Mouse (Mus musculus): ENCODE results near the gene Npm1. TPM values are rescaled to one million over a fixed set of nuclear protein-coding genes. Genes with fewer than 3 reads are reported as not detected.
A peak's percentile ranks its signal among the peaks of the same experiment; 100 is the strongest.

Npm1 gene
- 513 and 525 TPM in 2 replicates for polyA plus RNA-seq (2016; fragmentation: Nextera tagmentation; extraction: Ambion mirVana)

DNA sequence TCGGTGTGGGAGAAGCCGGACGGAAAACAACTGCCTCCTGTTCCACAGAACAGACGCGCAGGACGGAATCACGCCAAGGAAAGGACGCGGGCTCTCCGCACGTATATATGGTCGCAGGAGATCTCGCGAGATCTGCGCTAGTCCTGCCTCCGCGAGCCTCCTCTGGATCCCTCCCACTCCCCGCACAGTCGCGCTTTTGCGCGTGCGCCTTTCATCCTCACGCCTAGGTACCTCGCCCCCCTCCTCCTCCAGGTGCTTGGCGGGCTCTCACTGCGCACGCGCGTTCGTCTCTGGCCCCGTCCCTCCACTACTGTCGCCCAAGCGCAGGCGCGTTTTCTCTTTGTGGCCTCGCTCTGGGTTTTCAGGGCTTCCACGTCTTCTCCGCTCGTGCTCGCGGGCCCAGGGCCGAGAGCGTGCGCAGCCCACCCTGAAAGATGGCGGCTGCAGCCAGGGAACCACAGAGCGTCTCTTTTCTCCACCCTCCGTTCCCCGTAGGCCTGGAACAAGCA is at the start of gene Npm1:
Gene Npm1 (minus strand): TSS at position 209 of the 509 bp plus-strand sequence.
- Histone ChIP-seq H3K4me3 (peak within 1 kb of the TSS; percentile 91), H3K9ac (peak within 1 kb of the TSS; percentile 97), H3K4me1 (replicated peaks) (0 out of 2 replicates have a peak, but pooled peaks cover 4% of the 10 kb centered on the region), H3K27ac (ENCODE audit: poor library complexity, severe bottlenecking) (peak within 1 kb of the TSS; percentile 92), H3K27me3 (replicated peaks) (peaks cover 8% of the 10 kb centered on the region; the same call in 1 of the 2 replicates), H3K4me2 (peak within 1 kb of the TSS; percentile 94), H3K9me3 (replicated peaks) (no peaks in the 10 kb centered on the region), H3K36me3 (peaks cover 25% of the 10 kb centered on the region)
- peak; percentile 98 for ATAC-seq (ENCODE audit: insufficient number of reproducible peaks, low FRiP score)
- 4% methylated on average over 49 of the region's 49 CpGs for WGBS

DNA sequence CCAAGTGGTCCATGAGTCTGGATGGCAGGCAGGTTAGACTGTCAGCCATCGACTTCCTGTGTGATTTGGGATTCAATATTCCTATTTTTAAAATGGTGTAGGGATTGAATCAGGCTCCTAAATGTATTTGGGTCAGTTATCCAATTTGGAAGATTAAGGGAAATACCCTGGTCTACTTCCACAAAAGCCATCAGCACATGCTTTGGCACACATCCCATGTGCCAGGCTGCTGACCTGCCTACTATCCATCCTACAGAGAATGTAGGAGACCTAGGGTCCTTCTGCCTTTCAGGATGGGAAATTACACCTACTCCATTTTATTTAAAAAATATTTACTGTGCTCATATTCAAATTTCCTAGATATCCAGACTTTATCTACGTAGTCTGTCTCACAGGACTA is 44.4 kb upstream of the Npm1 start:
- Histone ChIP-seq H3K9me3 (replicated peaks) (no peaks in the 10 kb centered on the region), H3K9ac (no peak overlapping the region), H3K4me1 (replicated peaks) (peaks cover 10% of the 10 kb centered on the region), H3K27me3 (replicated peaks) (peaks cover 73% of the 10 kb centered on the region), H3K4me3 (no peak overlapping the region), H3K4me2 (no peak overlapping the region), H3K27ac (ENCODE audit: poor library complexity, severe bottlenecking) (no peak overlapping the region), H3K36me3 (no peaks in the 10 kb centered on the region)
- 61% methylated on average over 2 of the region's 2 CpGs for WGBS
- ATAC-seq (ENCODE audit: insufficient number of reproducible peaks, low FRiP score) = no peak

DNA sequence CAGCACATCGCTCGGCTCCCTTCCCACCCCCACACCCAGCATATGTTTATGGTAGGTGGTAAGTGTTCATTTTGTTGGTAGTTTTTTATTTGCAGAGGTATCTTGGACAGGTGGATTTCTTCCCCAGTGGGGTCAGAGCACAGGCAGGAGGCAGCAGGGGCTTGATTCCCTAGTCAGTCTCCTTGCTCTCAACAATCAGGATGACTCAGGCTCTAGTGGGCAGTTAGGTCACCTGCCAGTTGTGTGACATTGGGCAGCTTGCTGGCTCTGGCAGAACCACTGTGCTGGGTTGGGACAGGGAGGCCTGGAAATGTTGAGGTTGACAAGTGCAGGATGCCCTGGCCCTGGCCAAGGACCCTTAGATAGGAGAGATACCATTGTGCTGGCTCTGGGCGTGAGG is 42.0 kb upstream of the Npm1 start:
- Histone ChIP-seq H3K4me2 (no peak overlapping the region), H3K27ac (ENCODE audit: poor library complexity, severe bottlenecking) (no peak overlapping the region), H3K9ac (no peak overlapping the region), H3K36me3 (no peaks in the 10 kb centered on the region), H3K4me1 (replicated peaks) (peaks cover 27% of the 10 kb centered on the region), H3K4me3 (no peak overlapping the region), H3K27me3 (replicated peaks) (peaks cover 89% of the 10 kb centered on the region), H3K9me3 (replicated peaks) (no peaks in the 10 kb centered on the region)
- 23% methylated on average over 3 of the region's 3 CpGs for WGBS
- ATAC-seq (ENCODE audit: insufficient number of reproducible peaks, low FRiP score) = no peak

DNA sequence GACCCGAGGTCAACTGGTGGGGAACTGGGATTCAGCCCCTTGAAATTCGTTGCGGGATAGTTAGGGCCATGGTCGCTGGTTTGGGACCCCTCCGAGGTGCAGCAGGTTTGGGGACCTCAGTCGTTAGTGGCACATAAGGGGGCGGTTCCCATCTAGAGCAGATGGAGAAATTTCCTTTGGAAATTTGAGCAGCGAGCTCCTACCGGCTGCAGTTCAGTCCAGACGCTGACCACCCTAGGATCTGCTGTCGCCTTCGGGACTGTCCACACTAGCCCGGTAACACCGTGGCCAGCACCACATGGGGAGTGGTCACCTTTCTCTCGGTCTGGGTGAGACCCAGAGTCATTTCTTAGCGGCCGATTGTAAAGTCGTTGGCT is 41.3 kb upstream of the Npm1 start:
- no peak for ATAC-seq (ENCODE audit: insufficient number of reproducible peaks, low FRiP score)

DNA sequence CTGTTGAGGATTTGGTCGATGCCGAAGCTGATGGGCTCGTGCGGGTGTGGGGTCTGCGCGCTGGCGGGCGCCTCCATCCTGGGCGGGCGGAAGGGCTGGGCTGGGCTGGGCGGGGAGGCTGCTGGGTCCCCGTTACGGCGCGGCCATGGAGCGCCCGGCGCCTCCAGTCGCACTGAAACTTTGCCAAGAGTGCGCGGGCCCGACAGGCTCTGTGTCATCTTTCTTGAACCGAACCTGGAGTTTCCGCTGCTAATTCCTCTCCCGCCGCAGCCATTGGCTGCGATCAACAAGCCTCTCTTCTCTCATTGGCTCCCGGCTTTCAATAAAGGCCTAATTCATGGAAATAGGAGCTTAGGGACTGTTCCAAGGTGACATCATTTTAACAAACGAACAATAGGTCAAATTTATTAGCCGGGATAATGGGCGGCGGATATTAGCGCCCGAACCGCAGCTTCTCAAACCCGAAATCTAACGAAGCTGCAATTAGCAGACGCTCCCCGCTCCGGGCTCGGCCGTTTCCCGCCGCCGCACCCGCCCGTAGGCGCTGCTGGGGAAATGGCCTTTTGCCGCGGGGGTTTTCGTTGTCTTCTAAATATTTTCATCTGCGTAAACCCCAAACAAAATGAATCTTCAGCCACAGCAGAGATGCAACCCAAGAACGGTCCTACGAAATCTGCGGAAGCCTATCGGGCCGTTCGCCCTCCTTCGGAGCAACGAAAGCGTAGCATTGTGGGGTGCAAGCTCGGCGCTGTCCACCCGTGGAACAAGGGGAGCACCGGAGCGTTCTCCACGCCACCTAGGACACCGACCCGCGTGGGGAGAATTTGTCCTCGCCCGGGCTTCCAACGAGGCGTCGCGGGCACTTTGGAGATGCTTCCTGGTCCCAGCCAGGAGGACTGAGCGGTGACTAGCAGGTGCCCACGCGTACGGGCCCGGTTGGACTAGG is 40.6 kb upstream of the Npm1 start, which contains the start of gene Tlx3:
Gene Tlx3 (minus strand): TSS at position 207 of the 946 bp plus-strand sequence.
- Histone ChIP-seq H3K9ac (no peak within 1 kb of the TSS), H3K27ac (ENCODE audit: poor library complexity, severe bottlenecking) (no peak within 1 kb of the TSS), H3K9me3 (replicated peaks) (no peaks in the 10 kb centered on the region), H3K27me3 (replicated peaks) (peaks cover 92% of the 10 kb centered on the region), H3K4me1 (replicated peaks) (peaks cover 27% of the 10 kb centered on the region), H3K36me3 (no peaks in the 10 kb centered on the region), H3K4me3 (peak within 1 kb of the TSS; percentile 27), H3K4me2 (peak within 1 kb of the TSS; percentile 62)
- ATAC-seq (ENCODE audit: insufficient number of reproducible peaks, low FRiP score) = no peak
- WGBS = 1% methylated on average over 81 of the region's 81 CpGs

More for the DNA sequence above, 41.3 kb upstream of the Npm1 start:
- H3K9me3 ChIP-seq (replicated peaks) = no peaks in the 10 kb centered on the region
- 2% methylated on average over 18 of the region's 18 CpGs for WGBS
- H3K36me3 ChIP-seq = no peaks in the 10 kb centered on the region
- peaks cover 88% of the 10 kb centered on the region for H3K27me3 ChIP-seq (replicated peaks)
- no peak overlapping the region for H3K9ac ChIP-seq
- 0 out of 2 replicates have a peak overlapping the region, but pooled peaks have one; percentile 27 for H3K4me3 ChIP-seq
- H3K27ac ChIP-seq (ENCODE audit: poor library complexity, severe bottlenecking) = no peak overlapping the region
- peak overlapping the region; percentile 62; the same call in 1 of the 2 replicates for H3K4me2 ChIP-seq
- peaks cover 27% of the 10 kb centered on the region for H3K4me1 ChIP-seq (replicated peaks)

DNA sequence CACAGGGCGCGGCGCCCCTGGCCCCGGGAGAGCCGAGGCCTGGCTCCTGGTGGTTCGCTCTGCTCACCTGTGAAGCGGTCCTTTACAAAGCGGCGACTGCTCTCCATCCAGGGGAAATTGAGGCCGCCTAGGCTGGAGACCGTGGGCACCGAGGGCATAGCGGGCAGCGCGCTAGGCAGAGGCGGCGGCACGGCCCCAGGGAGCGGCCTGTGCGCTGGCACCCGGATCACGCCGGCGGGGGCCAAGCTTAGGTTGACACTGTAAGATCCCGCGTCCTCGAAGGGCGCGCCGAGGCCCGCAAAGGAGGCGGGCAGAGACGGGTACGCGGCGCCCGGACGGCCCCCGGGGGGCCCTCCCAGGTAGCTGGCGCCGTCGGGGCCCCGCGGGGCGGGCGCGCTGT is 40.0 kb upstream of the Npm1 start:
- no peak for ATAC-seq (ENCODE audit: insufficient number of reproducible peaks, low FRiP score)
- H3K4me2 ChIP-seq = peak overlapping the region; percentile 62
- H3K36me3 ChIP-seq = no peaks in the 10 kb centered on the region
- peaks cover 92% of the 10 kb centered on the region for H3K27me3 ChIP-seq (replicated peaks)
- peaks cover 27% of the 10 kb centered on the region for H3K4me1 ChIP-seq (replicated peaks)
- peak overlapping the region; percentile 27 for H3K4me3 ChIP-seq
- H3K9ac ChIP-seq = no peak overlapping the region
- H3K9me3 ChIP-seq (replicated peaks) = peaks cover 3% of the 10 kb centered on the region; the same call in 1 of the 2 replicates
- WGBS = 1% methylated on average over 42 of the region's 47 CpGs
- no peak overlapping the region for H3K27ac ChIP-seq (ENCODE audit: poor library complexity, severe bottlenecking)

DNA sequence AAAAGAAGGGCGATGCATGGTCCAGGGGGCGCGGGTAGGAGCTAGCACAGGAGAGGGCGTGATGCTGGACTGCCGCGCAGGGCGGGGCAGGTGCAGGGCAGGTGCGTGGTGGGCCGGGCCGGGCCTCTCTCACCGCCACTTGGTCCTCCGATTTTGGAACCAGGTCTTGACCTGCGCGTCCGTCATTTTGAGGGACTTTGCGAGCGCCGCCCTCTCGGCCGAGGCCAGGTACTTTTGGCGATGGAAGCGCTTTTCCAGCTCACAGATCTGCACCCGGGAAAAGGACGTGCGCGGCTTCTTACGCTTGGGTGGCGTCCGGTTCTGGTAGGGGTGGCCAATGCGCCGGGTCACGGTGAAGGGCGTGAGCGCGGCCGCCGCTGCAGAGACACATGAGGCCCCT is 39.3 kb upstream of the Npm1 start:
- Histone ChIP-seq H3K9me3 (replicated peaks) (peaks cover 9% of the 10 kb centered on the region), H3K27me3 (replicated peaks) (peaks cover 92% of the 10 kb centered on the region), H3K4me2 (no peak overlapping the region), H3K4me1 (replicated peaks) (peaks cover 27% of the 10 kb centered on the region), H3K36me3 (no peaks in the 10 kb centered on the region), H3K27ac (ENCODE audit: poor library complexity, severe bottlenecking) (no peak overlapping the region), H3K4me3 (peak overlapping the region; percentile 27), H3K9ac (no peak overlapping the region)
- no peak for ATAC-seq (ENCODE audit: insufficient number of reproducible peaks, low FRiP score)
- WGBS = 2% methylated on average over 37 of the region's 37 CpGs

DNA sequence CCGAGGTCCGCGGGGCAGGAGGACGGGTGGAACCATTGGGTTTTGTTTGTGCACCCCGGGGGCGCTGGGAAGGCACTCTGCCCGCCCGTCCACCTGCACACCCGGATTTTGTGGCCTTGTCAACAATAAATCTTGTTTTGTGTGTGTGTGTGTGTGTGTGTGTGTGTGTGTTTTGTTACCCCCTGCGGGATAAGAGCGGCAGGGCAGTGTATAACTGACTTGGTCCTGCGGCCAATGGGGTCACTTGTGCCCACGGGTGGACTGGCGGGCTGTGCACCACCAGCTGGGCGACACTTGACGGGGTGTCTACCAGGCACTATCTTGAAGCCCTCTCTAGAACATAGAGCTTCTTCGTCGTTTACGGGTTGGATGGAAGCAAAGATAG is 38.6 kb upstream of the Npm1 start:
- Histone ChIP-seq H3K4me2 (peak overlapping the region; percentile 63), H3K36me3 (no peaks in the 10 kb centered on the region), H3K27me3 (replicated peaks) (peaks cover 94% of the 10 kb centered on the region), H3K4me3 (peak overlapping the region; percentile 36), H3K27ac (ENCODE audit: poor library complexity, severe bottlenecking) (no peak overlapping the region), H3K9ac (no peak overlapping the region), H3K9me3 (replicated peaks) (peaks cover 9% of the 10 kb centered on the region), H3K4me1 (replicated peaks) (peaks cover 27% of the 10 kb centered on the region)
- no peak for ATAC-seq (ENCODE audit: insufficient number of reproducible peaks, low FRiP score)
- WGBS = 4% methylated on average over 19 of the region's 19 CpGs

DNA sequence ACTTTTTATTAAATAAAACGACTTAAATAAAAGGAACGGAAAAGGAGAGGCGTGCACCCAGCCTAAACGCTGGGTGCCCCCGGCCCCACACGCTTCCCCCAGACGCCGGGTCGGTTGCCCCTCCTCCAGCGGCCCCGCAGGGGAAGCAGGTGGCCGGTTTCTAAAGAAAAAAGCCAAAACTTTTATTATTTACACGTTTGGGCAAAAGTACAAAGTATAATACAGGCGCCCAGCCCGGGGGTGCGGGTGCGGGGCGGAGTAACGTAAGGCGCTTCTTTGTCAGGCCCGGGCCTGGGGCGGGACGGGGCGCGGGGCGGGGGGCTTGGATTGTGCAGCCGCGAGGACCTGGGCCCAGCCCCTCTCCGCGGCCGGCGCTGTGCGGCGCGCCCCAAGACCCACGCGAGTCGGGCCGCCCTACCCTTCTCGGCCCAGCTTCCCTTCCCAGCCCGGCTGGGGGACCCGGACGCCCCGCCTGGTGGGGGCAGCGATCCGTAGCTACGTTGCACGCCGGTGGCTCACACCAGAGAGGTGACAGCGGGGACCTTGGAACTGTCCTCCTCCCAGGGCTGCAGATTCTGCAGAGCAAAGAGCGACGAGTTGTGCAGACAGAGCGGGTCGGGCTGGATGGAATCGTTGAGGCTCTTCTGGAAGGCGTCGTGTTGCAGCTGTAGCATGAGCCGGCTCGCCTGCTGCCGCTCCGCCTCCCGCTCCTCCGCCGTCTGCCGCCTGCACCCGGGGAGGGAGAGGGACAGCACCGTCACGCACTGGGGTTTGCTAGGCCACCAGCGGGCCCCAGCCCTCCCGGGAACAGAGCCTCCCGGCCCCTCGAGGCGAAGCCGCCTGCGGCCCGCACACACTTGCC is 38.0 kb upstream of the Npm1 start:
- H3K4me2 ChIP-seq = peak overlapping the region; percentile 63
- H3K27ac ChIP-seq (ENCODE audit: poor library complexity, severe bottlenecking) = no peak overlapping the region
- H3K4me1 ChIP-seq (replicated peaks) = peaks cover 30% of the 10 kb centered on the region
- H3K27me3 ChIP-seq (replicated peaks) = peaks cover 94% of the 10 kb centered on the region
- WGBS = under 1% methylated on average over 70 of the region's 76 CpGs
- H3K36me3 ChIP-seq = no peaks in the 10 kb centered on the region
- peaks cover 9% of the 10 kb centered on the region for H3K9me3 ChIP-seq (replicated peaks)
- no peak overlapping the region for H3K9ac ChIP-seq
- H3K4me3 ChIP-seq = peak overlapping the region; percentile 36
- peak; percentile 37 for ATAC-seq (ENCODE audit: insufficient number of reproducible peaks, low FRiP score)

DNA sequence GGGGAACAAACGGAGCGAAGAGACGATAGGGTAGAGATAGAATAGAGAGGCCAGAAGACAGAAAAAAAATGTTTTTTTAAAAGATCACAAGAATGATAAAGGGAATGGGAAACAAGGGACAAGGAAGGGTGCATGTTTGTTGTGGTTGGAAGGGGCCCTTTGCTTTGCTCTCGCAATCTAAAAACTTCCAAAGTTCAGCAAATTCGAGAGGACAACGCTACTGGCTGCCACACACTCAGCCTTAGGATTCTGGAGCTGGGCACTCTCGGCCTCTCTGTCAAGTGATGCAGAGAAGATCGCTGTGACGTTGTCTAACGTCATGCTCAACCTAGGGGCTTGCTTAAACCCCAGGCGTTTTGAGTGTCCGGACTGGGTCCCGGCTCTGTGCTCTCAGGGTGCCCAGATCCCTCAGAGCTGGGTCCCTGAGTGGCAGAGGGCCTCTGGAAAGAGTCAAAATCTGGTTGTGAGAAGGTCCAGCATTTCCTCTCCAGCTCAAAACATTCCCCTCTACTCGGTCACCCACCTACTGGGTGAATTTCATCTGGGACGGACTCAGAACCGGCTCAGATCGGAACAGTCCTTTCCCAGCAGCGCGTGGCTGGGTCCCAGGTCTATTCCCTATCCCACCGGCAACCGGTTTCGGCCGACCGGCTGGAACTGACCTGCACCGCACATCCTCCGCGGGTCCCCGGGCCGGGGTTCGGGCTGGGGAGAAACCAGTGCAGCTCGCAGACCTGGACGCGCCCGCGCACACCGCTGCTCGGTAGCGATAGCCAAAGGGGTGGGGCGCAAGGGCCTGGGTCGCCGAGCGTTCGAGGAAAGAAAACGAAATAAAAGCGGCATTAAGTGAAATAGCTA is 37.1 kb upstream of the Npm1 start:
- 1% methylated on average over 45 of the region's 45 CpGs for WGBS
- H3K4me1 ChIP-seq (replicated peaks) = peaks cover 33% of the 10 kb centered on the region
- peaks cover 94% of the 10 kb centered on the region for H3K27me3 ChIP-seq (replicated peaks)
- peak overlapping the region; percentile 63 for H3K4me2 ChIP-seq
- H3K36me3 ChIP-seq = no peaks in the 10 kb centered on the region
- no peak overlapping the region for H3K9ac ChIP-seq
- ATAC-seq (ENCODE audit: insufficient number of reproducible peaks, low FRiP score) = no peak
- H3K9me3 ChIP-seq (replicated peaks) = peaks cover 9% of the 10 kb centered on the region
- no peak overlapping the region for H3K27ac ChIP-seq (ENCODE audit: poor library complexity, severe bottlenecking)
- peak overlapping the region; percentile 36 for H3K4me3 ChIP-seq

Data from heart, embryonic 12.5 days (tissue).